Mouse (Mus musculus) spleen, adult 2 months (tissue): ENCODE results near the gene Muc4.

Source experiments
- CTCF ChIP-seq: fragments of 200-500 bp; IDR thresholded peaks from 2 replicates; pipeline ENCODE4 v1.5.1; 2011; ENCODE audit warnings: mild to moderate bottlenecking, inconsistent platforms; ENCODE audit not compliant: insufficient read depth, insufficient read length, insufficient replicate concordance; ENCODE audit errors: extremely low read depth
- POLR2A ChIP-seq: fragments of 200-500 bp; IDR thresholded peaks from 2 replicates; pipeline ENCODE4 v1.6.1; 2011; ENCODE audit warnings: low read depth, low read length, inconsistent platforms

DNA sequence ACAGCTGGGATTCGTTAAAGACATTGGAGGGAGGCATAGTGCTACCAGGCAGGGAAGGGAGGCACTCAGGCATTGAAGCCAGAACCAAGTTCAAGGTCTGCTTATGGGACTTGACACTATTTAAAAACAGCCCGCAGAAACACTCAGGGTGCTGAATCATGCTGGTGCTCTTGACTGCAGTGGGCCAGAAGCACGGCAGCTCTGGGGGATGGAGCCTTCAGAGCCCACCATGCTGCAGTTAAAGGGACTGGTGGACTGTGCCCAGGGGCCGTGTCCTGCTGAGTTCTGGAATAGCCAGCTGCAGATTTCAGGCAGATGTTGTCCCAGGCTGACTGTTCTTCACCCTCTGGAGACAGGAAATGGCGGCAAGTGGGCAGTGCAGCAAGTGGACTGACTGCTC is 49.7 kb upstream of the Muc4 start:
- TF ChIP-seq POLR2A (no peak), CTCF (no peak)
